Mouse (Mus musculus): ENCODE data around the gene Smtn.

GRCm38 (mm10) chr11:3575238-3575637, 34.8 kb upstream of the Smtn start:
- TF ChIP-seq POLR2A (IDR thresholded peaks at IDR 0.05; ENCODE audit: borderline replicate concordance, control insufficient read depth, low read depth, low read length) (no peak), CTCF (IDR thresholded peaks at IDR 0.05; ENCODE audit: control insufficient read depth, insufficient read depth, low read length) (no peak)

Data from bone marrow, adult 2 months (tissue).